Mouse (Mus musculus) olfactory bulb, adult 2 months (tissue): ENCODE results near the gene Tfe3. TPM values are rescaled to one million over a fixed set of nuclear protein-coding genes. Genes with fewer than 3 reads are reported as not detected.
"Not testable (repeated sequence)": the region's sequence is repeated elsewhere in the genome, so short reads cannot be mapped to it uniquely, and the experiment has no call there.

Experiments used
- H3K27ac ChIP-seq: fragments of 200-500 bp; 2 replicates; pipeline ENCODE4 v1.5.1; 2012; ENCODE audit warnings: low read depth, low read length; ENCODE audit not compliant: insufficient read depth
- H3K4me1 ChIP-seq: fragments of 200-500 bp; 2 replicates; pipeline ENCODE4 v1.6.1; 2012; ENCODE audit warnings: low read length; ENCODE audit not compliant: control insufficient read depth, insufficient read depth
- H3K4me3 ChIP-seq: fragments of 200-500 bp; 2 replicates; pipeline ENCODE4 v1.5.1; 2012; ENCODE audit warnings: mild to moderate bottlenecking, low read depth, low read length, moderate library complexity; ENCODE audit not compliant: insufficient read depth
- CTCF ChIP-seq: fragments of 200-500 bp; IDR thresholded peaks from 2 replicates; pipeline ENCODE4 v1.5.1; 2012; ENCODE audit warnings: low read depth, mild to moderate bottlenecking, low read length, moderate library complexity; ENCODE audit not compliant: insufficient read depth
- POLR2A ChIP-seq: fragments of 200-500 bp; IDR thresholded peaks from 2 replicates; pipeline ENCODE4 v1.6.1; 2012; ENCODE audit warnings: mild to moderate bottlenecking, low read depth, low read length, moderate library complexity; ENCODE audit not compliant: insufficient read depth
- WGBS: fragments of 180-500 bp; shearing (Covaris S2); methylation state at CpG from one replicate; pipeline ENCODE4 v1.1.7; 2018; 5-methylcytosine and 5-hydroxymethylcytosine counted together
- polyA plus RNA-seq: library from polyadenylated mRNA; stranded (reverse); fragments of >200 nt; gene quantifications from 2 replicates; pipeline ENCODE4 v1.2.4, GENCODE M21; 2012; ENCODE audit warnings: low replicate concordance; ENCODE audit not compliant: missing spikeins, insufficient read depth, insufficient read length

Tfe3 gene
- polyA plus RNA-seq, 1 experiment, result not detected

- Histone ChIP-seq H3K4me1 (0 out of 2 replicates have a peak, but pooled peaks cover 3% of the 10 kb centered on the region), H3K27ac (peak overlapping the region; percentile 83; the same call in 1 of the 2 replicates), H3K4me3 (peak overlapping the region; percentile 76)
- WGBS, result 18% methylated on average over 5 of the region's 5 CpGs
- TF ChIP-seq POLR2A (no peak), CTCF (no peak)
Observed at GRCm38 (mm10) chrX:7790309-7790708, 27.9 kb downstream of the Tfe3 start.

GRCm38 (mm10) chrX:7793361-7793760, 31.0 kb downstream of the Tfe3 start:
- H3K4me3 ChIP-seq, result no peak overlapping the region
- TF ChIP-seq CTCF, result no peak
- no peak for TF ChIP-seq POLR2A
- H3K4me1 ChIP-seq, result 0 out of 2 replicates have a peak, but pooled peaks cover 3% of the 10 kb centered on the region
- no peak overlapping the region for H3K27ac ChIP-seq
- WGBS, result 42% methylated on average over 3 of the region's 3 CpGs

GRCm38 (mm10) chrX:7795016-7795415, 32.7 kb downstream of the Tfe3 start:
- H3K4me3 ChIP-seq, result no peak overlapping the region
- TF ChIP-seq POLR2A (no peak), CTCF (no peak)
- 0 out of 2 replicates have a peak, but pooled peaks cover 3% of the 10 kb centered on the region for H3K4me1 ChIP-seq
- H3K27ac ChIP-seq, result no peak overlapping the region
- WGBS, result 38% methylated on average over 7 of the region's 7 CpGs

- 0 out of 2 replicates have a peak, but pooled peaks cover 3% of the 10 kb centered on the region for H3K4me1 ChIP-seq
- H3K27ac ChIP-seq, result no peak overlapping the region
- 79% methylated on average over 3 of the region's 3 CpGs for WGBS
- TF ChIP-seq CTCF (no peak), POLR2A (no peak)
- no peak overlapping the region for H3K4me3 ChIP-seq
Observed at GRCm38 (mm10) chrX:7797327-7797726, 35.0 kb downstream of the Tfe3 start.

GRCm38 (mm10) chrX:7802157-7802556, 39.8 kb downstream of the Tfe3 start:
- not testable (repeated sequence) for H3K4me3 ChIP-seq, H3K27ac ChIP-seq, H3K4me1 ChIP-seq
- 85% methylated on average over 2 of the region's 2 CpGs for WGBS

GRCm38 (mm10) chrX:7815016-7815415, 52.7 kb downstream of the Tfe3 start:
- H3K4me3 ChIP-seq, H3K27ac ChIP-seq, H3K4me1 ChIP-seq: not testable (repeated sequence)
- 51% methylated on average over 8 of the region's 8 CpGs for WGBS

GRCm38 (mm10) chrX:7821865-7822779, 59.8 kb downstream of the Tfe3 start, which contains the start of gene Kcnd1:
TSS of gene Kcnd1 (plus strand) at chrX:7822289.
- WGBS, result 14% methylated on average over 24 of the region's 24 CpGs
- Histone ChIP-seq H3K4me3 (peak within 1 kb of the TSS; percentile 62), H3K27ac (no peak within 1 kb of the TSS), H3K4me1 (peaks cover 8% of the 10 kb centered on the region; the same call in 1 of the 2 replicates)
- TF ChIP-seq POLR2A (0 out of 2 replicates have a peak, but pooled peaks have one; percentile 12), CTCF (no peak)

Other genes starting within 250 kb of the Tfe3 start
- not detected in 2 replicates for gene Foxp3, start 188.9 kb upstream of the Tfe3 start, polyA plus RNA-seq
- not detected in 2 replicates for gene Ppp1r3f, start 188.3 kb upstream of the Tfe3 start, polyA plus RNA-seq
- not detected in 2 replicates for gene Ccdc22, start 157.0 kb upstream of the Tfe3 start, polyA plus RNA-seq
- not detected in 2 replicates for gene Cacna1f, start 155.5 kb upstream of the Tfe3 start, polyA plus RNA-seq
- gene Syp, start 124.1 kb upstream of the Tfe3 start, polyA plus RNA-seq, result 236 and 474 TPM in 2 replicates
- gene Prickle3, start 105.3 kb upstream of the Tfe3 start, polyA plus RNA-seq, result not detected in 2 replicates
- not detected in 2 replicates for gene Plp2, start 91.2 kb upstream of the Tfe3 start, polyA plus RNA-seq
- not detected in 2 replicates for gene Magix, start 81.3 kb upstream of the Tfe3 start, polyA plus RNA-seq
- not detected in 2 replicates for gene Gpkow, start 65.4 kb upstream of the Tfe3 start, polyA plus RNA-seq
- not detected in 2 replicates for gene Wdr45, start 48.2 kb upstream of the Tfe3 start, polyA plus RNA-seq
- not detected in 2 replicates for gene Gm45208, start 40.3 kb upstream of the Tfe3 start, polyA plus RNA-seq
- gene Praf2, start 34.1 kb upstream of the Tfe3 start, polyA plus RNA-seq, result not detected in 2 replicates
- not detected in 2 replicates for gene Ccdc120, start 11.7 kb upstream of the Tfe3 start, polyA plus RNA-seq
- 96.6 TPM in 1 of 2 replicates, not detected in the other for gene Gripap1, start 27.2 kb downstream of the Tfe3 start, polyA plus RNA-seq
- gene Kcnd1, start 59.7 kb downstream of the Tfe3 start, polyA plus RNA-seq, result not detected in 2 replicates
- not detected in 2 replicates for gene Otud5, start 78.8 kb downstream of the Tfe3 start, polyA plus RNA-seq
- not detected in 2 replicates for gene Pim2, start 115.7 kb downstream of the Tfe3 start, polyA plus RNA-seq
- not detected in 2 replicates for gene Slc35a2, start 121.5 kb downstream of the Tfe3 start, polyA plus RNA-seq
- gene Pqbp1, start 136.7 kb downstream of the Tfe3 start, polyA plus RNA-seq, result not detected in 2 replicates
- not detected in 2 replicates for gene Timm17b, start 136.8 kb downstream of the Tfe3 start, polyA plus RNA-seq
- gene Gm10491, start 145.3 kb downstream of the Tfe3 start, polyA plus RNA-seq, result not detected in 2 replicates
- gene Gm10490, start 147.0 kb downstream of the Tfe3 start, polyA plus RNA-seq, result not detected in 2 replicates
- not detected in 2 replicates for gene Pcsk1n, start 157.3 kb downstream of the Tfe3 start, polyA plus RNA-seq
- gene Eras, start 166.0 kb downstream of the Tfe3 start, polyA plus RNA-seq, result not detected in 2 replicates
- not detected in 2 replicates for gene Hdac6, start 185.3 kb downstream of the Tfe3 start, polyA plus RNA-seq
- gene Gata1, start 215.5 kb downstream of the Tfe3 start, polyA plus RNA-seq, result not detected in 2 replicates